Mouse (Mus musculus) bone marrow, adult 2 months (tissue): Measurements from ENCODE around the gene Psma4.

Source experiments
- CTCF ChIP-seq: fragments of 200-500 bp; IDR thresholded peaks from 2 replicates; pipeline ENCODE4 v1.5.1; 2011; ENCODE audit warnings: low read length, control low read depth; ENCODE audit not compliant: control insufficient read depth, insufficient read depth
- POLR2A ChIP-seq: fragments of 200-500 bp; IDR thresholded peaks from 2 replicates; pipeline ENCODE4 v1.6.1; 2011; ENCODE audit warnings: low read depth, mild to moderate bottlenecking, control low read depth, low read length, borderline replicate concordance; ENCODE audit not compliant: control insufficient read depth

GRCm38 (mm10) chr9:54994381-54994780, 43.8 kb downstream of the Psma4 start:
- TF ChIP-seq CTCF (no peak), POLR2A (no peak)
